Mouse (Mus musculus): ENCODE data around the gene Ythdf2.

Ythdf2 gene

GRCm38 (mm10) chr4:132209299-132209698, 2.8 kb downstream of the Ythdf2 start:
- DNase-seq = no peak

GRCm38 (mm10) chr4:132207280-132207679, 4.8 kb downstream of the Ythdf2 start:
- no peak for DNase-seq

- no peak for DNase-seq
Observed at GRCm38 (mm10) chr4:132198771-132199170, 13.3 kb downstream of the Ythdf2 start.

- peak; percentile 67 for DNase-seq
Observed at GRCm38 (mm10) chr4:132198285-132198712, 13.8 kb downstream of the Ythdf2 start.

- peak; percentile 65 for DNase-seq
Observed at GRCm38 (mm10) chr4:132194975-132195374, 17.1 kb downstream of the Ythdf2 start.

- DNase-seq = no peak
Observed at GRCm38 (mm10) chr4:132194373-132194772, 17.7 kb downstream of the Ythdf2 start.

- no peak for DNase-seq
Observed at GRCm38 (mm10) chr4:132187826-132188401, 24.2 kb downstream of the Ythdf2 start.

- no peak for DNase-seq
Observed at GRCm38 (mm10) chr4:132183162-132183561, 28.9 kb downstream of the Ythdf2 start.

- DNase-seq = peak; percentile 49
Observed at GRCm38 (mm10) chr4:132181721-132182658, 30.1 kb downstream of the Ythdf2 start.

GRCm38 (mm10) chr4:132180710-132181109, 31.4 kb downstream of the Ythdf2 start:
- DNase-seq = no peak

GRCm38 (mm10) chr4:132178630-132179059, 33.5 kb downstream of the Ythdf2 start:
- peak; percentile 15 for DNase-seq

GRCm38 (mm10) chr4:132176474-132176873, 35.6 kb downstream of the Ythdf2 start:
- no peak for DNase-seq

- no peak for DNase-seq
Observed at GRCm38 (mm10) chr4:132170891-132171290, 41.2 kb downstream of the Ythdf2 start.

GRCm38 (mm10) chr4:132169761-132170160, 42.3 kb downstream of the Ythdf2 start:
- DNase-seq = no peak

GRCm38 (mm10) chr4:132169271-132169670, 42.8 kb downstream of the Ythdf2 start:
- DNase-seq = no peak

GRCm38 (mm10) chr4:132167436-132167835, 44.7 kb downstream of the Ythdf2 start:
- DNase-seq = no peak

GRCm38 (mm10) chr4:132166350-132167290, 45.5 kb downstream of the Ythdf2 start:
- no peak for DNase-seq

GRCm38 (mm10) chr4:132165691-132166090, 46.4 kb downstream of the Ythdf2 start:
- DNase-seq = no peak

GRCm38 (mm10) chr4:132156941-132157622, 55.0 kb downstream of the Ythdf2 start:
- no peak for DNase-seq

GRCm38 (mm10) chr4:132154877-132155670, 57.0 kb downstream of the Ythdf2 start:
- no peak for DNase-seq

GRCm38 (mm10) chr4:132151673-132152072, 60.4 kb downstream of the Ythdf2 start:
- no peak for DNase-seq
